Comparison of ENCODE assay signal across 33 mouse cellular contexts in the genomic region with DNA sequence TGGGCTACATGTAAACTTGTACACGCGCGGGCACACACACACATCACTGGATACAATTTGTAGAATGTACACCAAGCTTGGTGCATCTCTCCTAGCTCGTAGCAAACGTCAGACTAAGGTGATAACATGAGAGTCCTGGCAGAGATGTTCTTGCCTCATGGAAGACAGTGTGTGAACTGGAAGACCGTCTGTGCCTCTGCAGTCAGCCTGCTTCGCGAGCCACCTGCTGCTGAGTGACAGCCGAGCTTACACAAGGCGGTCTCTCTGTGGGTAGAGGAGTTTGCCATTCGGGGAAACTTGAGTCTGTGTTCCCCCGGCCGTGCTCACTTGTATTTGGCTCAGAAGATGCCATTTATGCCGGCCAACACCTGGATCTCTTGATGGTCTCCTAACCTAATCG. TPM values are rescaled to one million over a fixed set of nuclear protein-coding genes. Genes with fewer than 3 reads are reported as not detected.
DNase-seq lines count a peak whose midpoint lies in the region; ATAC-seq lines count a peak whose summit lies in the region.
"Had no signal": no experiment of that assay in that cellular context is flagged by ENCODE, and none has a peak within 500 bp of the region (broad histone marks: within the 10 kb centered on the region; RNA-seq: fewer than 3 reads in every experiment).

No protein-coding gene starts in this region.

- H3K36me3 ChIP-seq in forebrain, embryonic 14.5 days (ENCODE audit: control insufficient read depth, insufficient read depth, low read length), result no peaks in the 10 kb centered on the region
- no peaks in the 10 kb centered on the region for H3K36me3 ChIP-seq in forebrain, embryonic 10.5 days (replicated peaks)
- no peaks in the 10 kb centered on the region for H3K36me3 ChIP-seq in kidney, embryonic 16.5 days (ENCODE audit: insufficient read depth, low read length)
- H3K36me3 ChIP-seq: heart, embryonic 10.5 days; limb, embryonic 15.5 days had no signal

- H3K27me3 ChIP-seq in forebrain, embryonic 14.5 days (replicated peaks; ENCODE audit: control insufficient read depth, insufficient read depth, low read length), result no peaks in the 10 kb centered on the region
- H3K27me3 ChIP-seq in forebrain, embryonic 10.5 days (ENCODE audit: poor library complexity, severe bottlenecking), result peaks cover 4% of the 10 kb centered on the region; the same call in 1 of the 2 replicates
- H3K27me3 ChIP-seq in kidney, embryonic 16.5 days (ENCODE audit: insufficient read depth, low read length), result no peaks in the 10 kb centered on the region
- H3K27me3 ChIP-seq: Patski had no signal

- ATAC-seq in forebrain, embryonic 14.5 days, result no peak
- ATAC-seq in kidney, embryonic 16.5 days (ENCODE audit: low FRiP score, low TSS enrichment), result no peak; the same call in 1 of the 2 replicates
- ATAC-seq: inflammation-experienced regulatory T-cells, adult 6 months; Patski had no signal

- no peak overlapping the region for H3K4me3 ChIP-seq in forebrain, embryonic 14.5 days (ENCODE audit: low read depth, low read length)
- H3K4me3 ChIP-seq in forebrain, embryonic 10.5 days, result no peak overlapping the region
- H3K4me3 ChIP-seq in kidney, embryonic 16.5 days (ENCODE audit: low read length), result no peak overlapping the region
- H3K4me3 ChIP-seq: heart, embryonic 10.5 days; limb, embryonic 15.5 days; myocyte had no signal

- H3K9ac ChIP-seq in forebrain, embryonic 14.5 days (ENCODE audit: low read length), result no peak overlapping the region
- no peak overlapping the region for H3K9ac ChIP-seq in kidney, embryonic 16.5 days (replicated peaks; ENCODE audit: low read length)
- H3K9ac ChIP-seq: hindbrain, embryonic 14.5 days; limb, embryonic 15.5 days; liver, embryonic 14.5 days; lung, embryonic 14.5 days had no signal

- no peak overlapping the region for H3K4me2 ChIP-seq in forebrain, embryonic 14.5 days (ENCODE audit: low read length)
- no peak overlapping the region for H3K4me2 ChIP-seq in kidney, embryonic 16.5 days (replicated peaks; ENCODE audit: low read depth, low read length)
- H3K4me2 ChIP-seq: hindbrain, embryonic 14.5 days; limb, embryonic 15.5 days; lung, embryonic 14.5 days had no signal

- H3K9me3 ChIP-seq in forebrain, embryonic 14.5 days (replicated peaks; ENCODE audit: control insufficient read depth, low read length), result no peaks in the 10 kb centered on the region
- no peaks in the 10 kb centered on the region for H3K9me3 ChIP-seq in forebrain, embryonic 10.5 days
- no peaks in the 10 kb centered on the region for H3K9me3 ChIP-seq in kidney, embryonic 16.5 days (ENCODE audit: low read length)
- H3K9me3 ChIP-seq: heart, embryonic 10.5 days; limb, embryonic 15.5 days had no signal

- peak; percentile 46 for DNase-seq in forebrain, embryonic 14.5 days (ENCODE audit: low spot score)
- DNase-seq in forebrain, embryonic 10.5 days (ENCODE audit: extremely low spot score, low spot score), result no peak
- DNase-seq in layer of hippocampus, adult 9-11 months, result peak; percentile 42
- no peak for DNase-seq in layer of hippocampus, postnatal 25 days (ENCODE audit: extremely low spot score in 1 of 2, low spot score in 1 of 2)
- peak; percentile 54 for DNase-seq in right cerebral cortex, postnatal 36 days (ENCODE audit: low spot score in 2 of 2)
- DNase-seq in right cerebral cortex, postnatal 25 days, result no peak
- DNase-seq: adrenal gland, postnatal 36 days; cerebellum, adult 8-10 months; gastrocnemius, postnatal 10 days; heart, postnatal 4 days; kidney, adult 9 months; kidney, postnatal 25 days; lung, embryonic 14.5 days; thymus, postnatal 25 days had no signal

- 77% methylated on average over 15 of the region's 15 CpGs for WGBS in forebrain, embryonic 14.5 days
- WGBS in forebrain, embryonic 10.5 days, result 88% methylated on average over 15 of the region's 15 CpGs
- 83% methylated on average over 15 of the region's 15 CpGs for WGBS in kidney, embryonic 16.5 days

- no peaks in the 10 kb centered on the region for H3K4me1 ChIP-seq in forebrain, embryonic 14.5 days (ENCODE audit: control insufficient read depth, insufficient read depth, low read length)
- H3K4me1 ChIP-seq in forebrain, embryonic 10.5 days, result peaks cover 16% of the 10 kb centered on the region
- H3K4me1 ChIP-seq in kidney, embryonic 16.5 days (ENCODE audit: insufficient read depth, low read length), result no peaks in the 10 kb centered on the region; the same call in 1 of the 2 replicates

- no peak overlapping the region for H3K27ac ChIP-seq in forebrain, embryonic 14.5 days (ENCODE audit: low read depth, low read length)
- no peak overlapping the region for H3K27ac ChIP-seq in forebrain, embryonic 10.5 days
- no peak overlapping the region for H3K27ac ChIP-seq in kidney, embryonic 16.5 days (ENCODE audit: low read length)
- H3K27ac ChIP-seq: heart, embryonic 10.5 days; hindbrain, embryonic 14.5 days; limb, embryonic 15.5 days; liver, embryonic 14.5 days had no signal

RNA-seq across cellular contexts. Expression of a gene that starts 4.8 kb away (rescaled TPM):
- polyA plus RNA-seq in forebrain, embryonic 14.5 days (2014; fragmentation: Nextera tagmentation; extraction: Ambion mirVana), result 0.67 and 1.0 TPM in 2 replicates
- 0.66 and 0.86 TPM in 2 replicates for polyA plus RNA-seq in forebrain, embryonic 10.5 days (2016; fragmentation: Nextera tagmentation; extraction: Ambion mirVana)
- 1 to 10 TPM in 1 of 2 experiments, under 1 TPM in 1; 0.76 to 1.1 TPM for total RNA-seq in layer of hippocampus, postnatal 25 days (2021)
- polyA plus RNA-seq in kidney, embryonic 16.5 days (2015; fragmentation: Nextera tagmentation; extraction: Ambion mirVana), result 0.36 and 0.91 TPM in 2 replicates
- total RNA-seq: granulocyte monocyte progenitor cell, adult 5-6 weeks had no signal
- polyA plus RNA-seq: inflammation-experienced regulatory T-cells, adult 6 months; liver, embryonic 14.5 days had no signal

RNA-seq across cellular contexts. Expression of a gene that starts 15.3 kb away (rescaled TPM):
- not detected in 2 replicates for polyA plus RNA-seq in forebrain, embryonic 14.5 days (2014; fragmentation: Nextera tagmentation; extraction: Ambion mirVana)
- polyA plus RNA-seq in forebrain, embryonic 10.5 days (2016; fragmentation: Nextera tagmentation; extraction: Ambion mirVana), result not detected in 2 replicates
- total RNA-seq in layer of hippocampus, postnatal 25 days (2021), result not detected
- not detected in 2 replicates for polyA plus RNA-seq in kidney, embryonic 16.5 days (2015; fragmentation: Nextera tagmentation; extraction: Ambion mirVana)
- total RNA-seq: adrenal gland, adult 18-20 months; adrenal gland, postnatal 36 days; ES-E14; gastrocnemius, postnatal 10 days; granulocyte monocyte progenitor cell, adult 5-6 weeks; heart, postnatal 4 days; layer of hippocampus, postnatal 14 days; left cerebral cortex, postnatal 36 days had no signal
- polyA plus RNA-seq: embryonic facial prominence, embryonic 11.5 days; forebrain, embryonic 11.5 days; heart, embryonic 10.5 days; heart, embryonic 16.5 days; hindbrain, embryonic 14.5 days; inflammation-experienced regulatory T-cells, adult 6 months; limb, embryonic 15.5 days; liver, embryonic 14.5 days; lung, embryonic 14.5 days; midbrain, embryonic 16.5 days; myocyte; neural tube, embryonic 14.5 days; Patski; spleen, adult 2 months had no signal

RNA-seq across cellular contexts. Expression of a gene that starts 19.3 kb away (rescaled TPM):
- not detected in 2 replicates for polyA plus RNA-seq in forebrain, embryonic 14.5 days (2014; fragmentation: Nextera tagmentation; extraction: Ambion mirVana)
- not detected in 2 replicates for polyA plus RNA-seq in forebrain, embryonic 10.5 days (2016; fragmentation: Nextera tagmentation; extraction: Ambion mirVana)
- not detected for total RNA-seq in layer of hippocampus, postnatal 25 days (2021)
- 0.35 and 0.55 TPM in 2 replicates for polyA plus RNA-seq in kidney, embryonic 16.5 days (2015; fragmentation: Nextera tagmentation; extraction: Ambion mirVana)
- total RNA-seq: gastrocnemius, postnatal 10 days; granulocyte monocyte progenitor cell, adult 5-6 weeks; layer of hippocampus, postnatal 14 days; left cerebral cortex, postnatal 36 days had no signal
- polyA plus RNA-seq: embryonic facial prominence, embryonic 11.5 days; forebrain, embryonic 11.5 days; heart, embryonic 10.5 days; hindbrain, embryonic 14.5 days; inflammation-experienced regulatory T-cells, adult 6 months; limb, embryonic 15.5 days; liver, embryonic 14.5 days; lung, embryonic 14.5 days; midbrain, embryonic 16.5 days; neural tube, embryonic 14.5 days; Patski had no signal

RNA-seq across cellular contexts. Expression of a gene that starts 55.3 kb away (rescaled TPM):
- polyA plus RNA-seq in forebrain, embryonic 14.5 days (2014; fragmentation: Nextera tagmentation; extraction: Ambion mirVana), result 2.3 and 2.4 TPM in 2 replicates
- polyA plus RNA-seq in forebrain, embryonic 10.5 days (2016; fragmentation: Nextera tagmentation; extraction: Ambion mirVana), result 3.5 TPM in 2 replicates
- total RNA-seq in layer of hippocampus, postnatal 25 days (2021), result 10 to 100 TPM in 1 of 2 experiments, 1 to 10 TPM in 1; 9.3 to 13.2 TPM
- polyA plus RNA-seq in kidney, embryonic 16.5 days (2015; fragmentation: Nextera tagmentation; extraction: Ambion mirVana), result 3.0 and 3.6 TPM in 2 replicates

Comparison
In these comparisons a context has a peak if more than half of its experiments do, and no peak if none do; other contexts are left out.
1. DNase-seq: peak in forebrain, embryonic 14.5 days (single experiment), layer of hippocampus, adult 9-11 months (single experiment) and right cerebral cortex, postnatal 36 days (2 of 2); none in forebrain, embryonic 10.5 days (single experiment), layer of hippocampus, postnatal 25 days (0 of 2) and right cerebral cortex, postnatal 25 days (single experiment).